Mouse (Mus musculus) megakaryocyte, embryonic 14.5 days (primary cell): ENCODE data around the gene Mast4.

Source experiments
- FLI1 ChIP-seq: IDR thresholded peaks from 2 replicates; pipeline ENCODE4 v1.6.1; 2012; ENCODE audit warnings: low read length, inconsistent platforms, mixed read lengths
- GATA1 ChIP-seq: IDR thresholded peaks from 3 replicates; pipeline ENCODE4 v1.6.1; 2012; ENCODE audit warnings: mixed read lengths, low read length, inconsistent platforms, borderline replicate concordance

- TF ChIP-seq FLI1, result no peak
- TF ChIP-seq GATA1, result no peak
Measured at GRCm38 (mm10) chr13:103303826-103304225, 30.5 kb downstream of the Mast4 start.
